Mouse (Mus musculus): Measurements from ENCODE around the gene Olfr1444. TPM values are rescaled to one million over a fixed set of nuclear protein-coding genes. Genes with fewer than 3 reads are reported as not detected.

The Olfr1444 gene
- polyA plus RNA-seq, 1 experiment: not detected

DNA sequence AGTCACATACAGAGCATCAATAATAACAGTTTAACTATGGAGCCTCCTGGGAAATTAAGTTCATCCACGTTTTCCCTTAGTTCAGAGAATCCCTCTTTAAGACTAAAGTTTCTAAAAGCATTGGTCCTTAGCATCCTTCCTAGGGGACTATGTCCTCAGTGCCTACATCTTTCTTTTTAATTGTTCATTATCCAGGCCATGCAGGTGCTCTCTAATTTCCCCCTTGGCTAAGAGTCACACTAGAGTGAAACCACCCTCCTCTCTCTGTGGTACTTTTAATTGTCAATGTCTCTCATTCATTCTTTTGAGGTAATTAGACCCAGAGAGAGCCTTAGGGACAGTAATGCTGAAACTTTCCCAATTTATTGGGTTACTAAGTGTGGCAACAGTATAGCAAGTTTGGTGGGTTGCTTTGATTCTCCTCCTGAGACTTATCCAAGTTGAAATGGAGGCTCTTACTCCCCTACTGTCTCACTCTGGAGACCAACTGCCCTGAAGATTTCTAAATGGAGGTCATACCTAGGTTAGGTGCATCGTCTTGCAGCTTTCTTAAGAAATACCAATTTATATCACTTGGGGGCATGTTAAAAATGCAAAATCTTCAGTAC lies 26.2 kb upstream of the Olfr1444 start:
- H3K4me3 ChIP-seq (ENCODE audit: insufficient read depth, poor library complexity, severe bottlenecking): no peak overlapping the region
- H3K36me3 ChIP-seq (ENCODE audit: control insufficient read depth, insufficient read depth): no peaks in the 10 kb centered on the region
- no peak overlapping the region for H3ac ChIP-seq (ENCODE audit: control insufficient read depth, insufficient read length, low read depth)
- H3K79me2 ChIP-seq (ENCODE audit: control insufficient read depth, insufficient read depth): no peaks in the 10 kb centered on the region
- TF ChIP-seq CTCF (IDR thresholded peaks at IDR 0.05; ENCODE audit: control insufficient read depth, insufficient read depth, insufficient read length) (no peak), FOSL1 (IDR thresholded peaks at IDR 0.05; ENCODE audit: insufficient read depth, low read length, poor library complexity, severe bottlenecking) (no peak), CEBPB (IDR thresholded peaks at IDR 0.05; ENCODE audit: low read depth) (no peak), MYOG (IDR thresholded peaks at IDR 0.05; ENCODE audit: control insufficient read depth, extremely low read depth, insufficient read length) (no peak), USF1 (IDR thresholded peaks at IDR 0.05; ENCODE audit: low read depth) (no peak), MYOD1 (IDR thresholded peaks at IDR 0.05; ENCODE audit: control insufficient read depth, insufficient read length, low read depth) (no peak), MAX (IDR thresholded peaks at IDR 0.05) (no peak)
- no peaks in the 10 kb centered on the region for H3K79me3 ChIP-seq (ENCODE audit: low read depth)
- no peaks in the 10 kb centered on the region for H3K27me3 ChIP-seq (ENCODE audit: control insufficient read depth, insufficient read depth, insufficient read length)

DNA sequence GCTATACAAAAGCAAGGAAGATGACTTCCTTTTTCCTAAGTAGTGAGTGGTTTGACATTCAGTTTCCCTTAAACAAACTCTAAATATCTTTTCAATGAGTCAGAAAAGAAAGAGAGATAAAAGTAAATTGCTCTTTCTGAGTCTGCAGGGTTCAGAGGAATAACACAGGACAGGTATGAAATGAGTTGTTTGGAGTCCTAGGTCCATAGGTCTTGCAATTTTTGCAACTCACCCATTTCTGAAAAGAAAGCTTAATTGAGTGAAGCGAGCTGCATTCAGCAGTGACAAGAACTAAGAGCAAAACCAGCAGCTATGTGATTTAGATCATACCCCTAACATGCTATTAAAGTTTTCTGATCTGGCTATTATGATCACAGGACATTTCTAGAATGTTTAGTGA lies 25.5 kb upstream of the Olfr1444 start:
- TF ChIP-seq CEBPB (IDR thresholded peaks at IDR 0.05; ENCODE audit: low read depth) (no peak), USF1 (IDR thresholded peaks at IDR 0.05; ENCODE audit: low read depth) (no peak), FOSL1 (IDR thresholded peaks at IDR 0.05; ENCODE audit: insufficient read depth, low read length, poor library complexity, severe bottlenecking) (no peak), MAX (IDR thresholded peaks at IDR 0.05) (no peak), MYOG (IDR thresholded peaks at IDR 0.05; ENCODE audit: control insufficient read depth, extremely low read depth, insufficient read length) (no peak), MYOD1 (IDR thresholded peaks at IDR 0.05; ENCODE audit: control insufficient read depth, insufficient read length, low read depth) (no peak), CTCF (IDR thresholded peaks at IDR 0.05; ENCODE audit: control insufficient read depth, insufficient read depth, insufficient read length) (no peak)
- H3K4me3 ChIP-seq (ENCODE audit: insufficient read depth, poor library complexity, severe bottlenecking): no peak overlapping the region
- no peaks in the 10 kb centered on the region for H3K27me3 ChIP-seq (ENCODE audit: control insufficient read depth, insufficient read depth, insufficient read length)
- H3K79me2 ChIP-seq (ENCODE audit: control insufficient read depth, insufficient read depth): no peaks in the 10 kb centered on the region
- H3ac ChIP-seq (ENCODE audit: control insufficient read depth, insufficient read length, low read depth): no peak overlapping the region
- no peaks in the 10 kb centered on the region for H3K36me3 ChIP-seq (ENCODE audit: control insufficient read depth, insufficient read depth)
- no peaks in the 10 kb centered on the region for H3K79me3 ChIP-seq (ENCODE audit: low read depth)

DNA sequence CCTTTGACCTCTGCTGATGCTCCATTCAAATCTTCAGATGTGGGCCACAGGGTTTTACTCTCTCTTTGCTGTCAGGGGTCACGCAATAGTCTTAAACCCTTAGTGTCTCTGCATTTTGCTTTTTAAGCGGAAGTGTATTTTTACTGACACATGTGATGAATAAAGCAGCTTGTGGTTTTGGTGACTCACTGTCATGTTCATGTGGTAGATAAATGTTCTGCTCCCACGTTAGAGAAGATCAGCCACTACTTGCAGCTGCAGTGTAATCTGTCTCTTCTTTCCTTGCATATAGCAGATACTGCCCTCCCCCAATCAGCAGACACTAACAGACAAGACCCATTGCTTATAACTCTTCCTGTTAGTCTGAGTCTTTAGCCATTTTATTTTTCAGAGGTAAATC lies 23.5 kb upstream of the Olfr1444 start:
- Histone ChIP-seq H3K36me3 (ENCODE audit: control insufficient read depth, insufficient read depth) (no peaks in the 10 kb centered on the region), H3ac (ENCODE audit: control insufficient read depth, insufficient read length, low read depth) (no peak overlapping the region), H3K4me3 (ENCODE audit: insufficient read depth, poor library complexity, severe bottlenecking) (no peak overlapping the region), H3K79me3 (ENCODE audit: low read depth) (no peaks in the 10 kb centered on the region), H3K79me2 (ENCODE audit: control insufficient read depth, insufficient read depth) (no peaks in the 10 kb centered on the region), H3K27me3 (ENCODE audit: control insufficient read depth, insufficient read depth, insufficient read length) (no peaks in the 10 kb centered on the region)
- TF ChIP-seq USF1 (IDR thresholded peaks at IDR 0.05; ENCODE audit: low read depth): peak; percentile 48
- TF ChIP-seq MYOD1 (IDR thresholded peaks at IDR 0.05; ENCODE audit: control insufficient read depth, insufficient read length, low read depth): peak; percentile 44
- TF ChIP-seq MAX (IDR thresholded peaks at IDR 0.05): no peak
- no peak for TF ChIP-seq MYOG (IDR thresholded peaks at IDR 0.05; ENCODE audit: control insufficient read depth, extremely low read depth, insufficient read length)
- peak; percentile 64 for TF ChIP-seq FOSL1 (IDR thresholded peaks at IDR 0.05; ENCODE audit: insufficient read depth, low read length, poor library complexity, severe bottlenecking)
- TF ChIP-seq CEBPB (IDR thresholded peaks at IDR 0.05; ENCODE audit: low read depth): peak; percentile 12

DNA sequence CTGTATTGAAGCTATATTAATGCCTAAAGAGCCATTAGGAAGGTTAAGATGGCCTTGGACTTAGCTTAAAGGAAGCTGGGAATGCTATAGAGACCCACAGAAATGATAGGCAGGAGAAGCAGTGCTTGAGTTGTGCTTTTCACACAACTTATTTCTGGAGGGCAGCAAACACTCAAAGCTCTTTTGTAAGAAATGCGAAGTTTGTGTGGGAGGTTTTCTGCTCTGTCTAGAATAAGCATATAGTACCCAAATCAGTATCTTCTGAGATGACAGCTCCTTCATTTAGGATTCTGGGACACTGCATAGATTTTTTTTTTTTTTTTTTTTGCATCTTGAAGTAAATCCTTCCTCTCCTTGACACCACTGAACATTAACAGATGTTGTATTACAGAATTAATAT lies 18.6 kb upstream of the Olfr1444 start:
- Histone ChIP-seq H3K79me2 (ENCODE audit: control insufficient read depth, insufficient read depth) (no peaks in the 10 kb centered on the region), H3K79me3 (ENCODE audit: low read depth) (no peaks in the 10 kb centered on the region), H3K36me3 (ENCODE audit: control insufficient read depth, insufficient read depth) (no peaks in the 10 kb centered on the region), H3K4me3 (ENCODE audit: insufficient read depth, poor library complexity, severe bottlenecking) (no peak overlapping the region), H3ac (ENCODE audit: control insufficient read depth, insufficient read length, low read depth) (no peak overlapping the region), H3K27me3 (ENCODE audit: control insufficient read depth, insufficient read depth, insufficient read length) (no peaks in the 10 kb centered on the region)
- no peak for TF ChIP-seq MYOG (IDR thresholded peaks at IDR 0.05; ENCODE audit: control insufficient read depth, extremely low read depth, insufficient read length)
- TF ChIP-seq MAX (IDR thresholded peaks at IDR 0.05): no peak

DNA sequence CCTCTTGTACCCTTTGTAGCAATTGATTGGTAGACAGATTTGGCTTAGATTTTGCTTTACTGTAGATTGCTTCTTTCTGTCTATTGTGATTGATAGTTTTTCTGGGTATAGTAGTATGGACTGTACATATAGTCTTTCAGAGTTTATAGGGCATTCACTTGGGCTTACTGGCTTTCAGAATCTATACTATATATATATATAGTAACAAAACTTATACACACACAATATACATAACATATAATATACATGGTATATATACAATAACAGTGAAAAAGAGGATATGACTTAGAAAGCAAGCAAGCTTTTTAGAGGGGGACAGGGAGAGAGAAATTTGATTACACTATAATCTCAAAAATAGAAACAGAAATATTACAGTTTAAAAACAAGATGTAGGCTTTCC lies 10.7 kb upstream of the Olfr1444 start, which contains the start of gene Gm5244:
Gene Gm5244 (plus strand): TSS at position 301 of the 400 bp plus-strand sequence.
- H3K27me3 ChIP-seq (ENCODE audit: control insufficient read depth, insufficient read depth, insufficient read length): no peaks in the 10 kb centered on the region

DNA sequence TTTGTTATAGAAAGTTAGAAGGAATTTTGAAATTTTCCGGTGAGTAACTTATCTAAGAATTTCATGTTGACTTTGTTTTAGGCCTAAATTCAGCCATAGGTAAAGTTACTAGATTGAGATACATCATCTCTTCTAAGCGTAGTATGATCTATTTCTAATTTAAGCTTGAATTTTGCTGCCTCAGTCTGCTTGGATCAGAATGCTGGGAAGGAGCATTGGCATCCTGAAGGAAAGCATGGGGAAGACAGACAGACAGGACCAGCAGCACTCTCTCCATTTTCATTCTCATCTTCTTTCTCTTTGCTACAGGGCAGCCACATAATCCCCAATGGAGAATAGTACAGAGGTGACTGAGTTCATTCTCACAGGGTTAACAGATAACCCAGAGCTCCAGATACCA lies 26.5 kb downstream of the Olfr1444 start, which contains the start of gene Olfr1445:
Gene Olfr1445 (plus strand): TSS at position 301 of the 400 bp plus-strand sequence.
- no peaks in the 10 kb centered on the region for H3K79me3 ChIP-seq (ENCODE audit: low read depth)
- TF ChIP-seq MYOD1 (IDR thresholded peaks at IDR 0.05; ENCODE audit: control insufficient read depth, insufficient read length, low read depth) (no peak), MYOG (IDR thresholded peaks at IDR 0.05; ENCODE audit: control insufficient read depth, extremely low read depth, insufficient read length) (no peak), MAX (IDR thresholded peaks at IDR 0.05) (no peak), CTCF (IDR thresholded peaks at IDR 0.05; ENCODE audit: control insufficient read depth, insufficient read depth, insufficient read length) (no peak), CEBPB (IDR thresholded peaks at IDR 0.05; ENCODE audit: low read depth) (no peak), FOSL1 (IDR thresholded peaks at IDR 0.05; ENCODE audit: insufficient read depth, low read length, poor library complexity, severe bottlenecking) (no peak), USF1 (IDR thresholded peaks at IDR 0.05; ENCODE audit: low read depth) (no peak)
- no peak within 1 kb of the TSS for H3ac ChIP-seq (ENCODE audit: control insufficient read depth, insufficient read length, low read depth)
- no peaks in the 10 kb centered on the region for H3K79me2 ChIP-seq (ENCODE audit: control insufficient read depth, insufficient read depth)
- H3K27me3 ChIP-seq (ENCODE audit: control insufficient read depth, insufficient read depth, insufficient read length): no peaks in the 10 kb centered on the region
- no peak within 1 kb of the TSS for H3K4me3 ChIP-seq (ENCODE audit: insufficient read depth, poor library complexity, severe bottlenecking)
- no peaks in the 10 kb centered on the region for H3K36me3 ChIP-seq (ENCODE audit: control insufficient read depth, insufficient read depth)

More for the DNA sequence above, 10.7 kb upstream of the Olfr1444 start, which contains the start of gene Gm5244:
- TF ChIP-seq CTCF (IDR thresholded peaks at IDR 0.05; ENCODE audit: control insufficient read depth, insufficient read depth, insufficient read length): no peak
- no peak for TF ChIP-seq MYOD1 (IDR thresholded peaks at IDR 0.05; ENCODE audit: control insufficient read depth, insufficient read length, low read depth)
- no peak for TF ChIP-seq USF1 (IDR thresholded peaks at IDR 0.05; ENCODE audit: low read depth)
- no peak for TF ChIP-seq CEBPB (IDR thresholded peaks at IDR 0.05; ENCODE audit: low read depth)
- no peak for TF ChIP-seq FOSL1 (IDR thresholded peaks at IDR 0.05; ENCODE audit: insufficient read depth, low read length, poor library complexity, severe bottlenecking)
- TF ChIP-seq MYOG (IDR thresholded peaks at IDR 0.05; ENCODE audit: control insufficient read depth, extremely low read depth, insufficient read length): no peak
- TF ChIP-seq MAX (IDR thresholded peaks at IDR 0.05): no peak
- Histone ChIP-seq H3K79me2 (ENCODE audit: control insufficient read depth, insufficient read depth) (no peaks in the 10 kb centered on the region), H3K79me3 (ENCODE audit: low read depth) (no peaks in the 10 kb centered on the region), H3ac (ENCODE audit: control insufficient read depth, insufficient read length, low read depth) (no peak within 1 kb of the TSS), H3K4me3 (ENCODE audit: insufficient read depth, poor library complexity, severe bottlenecking) (no peak within 1 kb of the TSS), H3K36me3 (ENCODE audit: control insufficient read depth, insufficient read depth) (no peaks in the 10 kb centered on the region)
